Mouse (Mus musculus) ES-Bruce4 (cell line): ENCODE measurements around the gene Wdsub1. TPM values are rescaled to one million over a fixed set of nuclear protein-coding genes. Genes with fewer than 3 reads are reported as not detected.
A peak's percentile ranks its signal among the peaks of the same experiment; 100 is the strongest.

ENCODE experiments used
- H3K27ac ChIP-seq: 2 replicates; pipeline ENCODE4 v1.5.1; 2012; ENCODE audit warnings: low read length, inconsistent platforms; ENCODE audit not compliant: insufficient read depth
- H3K27me3 ChIP-seq: 2 replicates; pipeline ENCODE4 v1.6.1; 2012; ENCODE audit warnings: mild to moderate bottlenecking, low read length, inconsistent platforms; ENCODE audit not compliant: control insufficient read depth, poor library complexity, insufficient read depth, severe bottlenecking
- H3K36me3 ChIP-seq: 2 replicates; pipeline ENCODE4 v1.6.1; 2012; ENCODE audit warnings: inconsistent platforms, mild to moderate bottlenecking, low read length, moderate library complexity; ENCODE audit not compliant: control insufficient read depth, poor library complexity, insufficient read depth, severe bottlenecking
- H3K4me1 ChIP-seq: one replicate; pipeline ENCODE4 v1.8.1; 2011; ENCODE audit warnings: low read length; ENCODE audit not compliant: control insufficient read depth, insufficient read depth
- H3K4me3 ChIP-seq: 2 replicates; pipeline ENCODE4 v1.5.1; 2011; ENCODE audit warnings: low read depth, mild to moderate bottlenecking, low read length
- H3K9ac ChIP-seq: 2 replicates; pipeline ENCODE4 v1.6.1; 2012; ENCODE audit warnings: low read depth, mild to moderate bottlenecking, inconsistent platforms; ENCODE audit not compliant: poor library complexity, severe bottlenecking
- H3K9me3 ChIP-seq: replicated peaks from 2 replicates; pipeline ENCODE4 v1.6.1; 2012; ENCODE audit warnings: mild to moderate bottlenecking, low read length, inconsistent platforms; ENCODE audit not compliant: control insufficient read depth, poor library complexity, insufficient read depth, severe bottlenecking
- CTCF ChIP-seq: IDR thresholded peaks from one replicate; pipeline ENCODE4 v1.8.1; 2011; ENCODE audit warnings: low read depth, low read length
- EP300 ChIP-seq: IDR thresholded peaks from 2 replicates; pipeline ENCODE4 v1.6.1; 2011; ENCODE audit warnings: low read depth, low read length; ENCODE audit not compliant: insufficient read depth
- POLR2A ChIP-seq: IDR thresholded peaks from one replicate; pipeline ENCODE4 v1.8.1; 2011; ENCODE audit warnings: low read length; ENCODE audit not compliant: insufficient read depth
- polyA plus RNA-seq: library from polyadenylated mRNA; stranded (reverse); fragments of >200 nt; gene quantifications from 2 replicates; pipeline ENCODE4 v1.2.4, GENCODE M21; 2011; ENCODE audit warnings: low read depth; ENCODE audit not compliant: missing spikeins, insufficient read depth, insufficient read length

The Wdsub1 gene
- polyA plus RNA-seq, 1 experiment, result 23.5 TPM

GRCm38 (mm10) chr2:59896837-59897236 is 14.4 kb upstream of the Wdsub1 start:
- Histone ChIP-seq H3K27me3 (no peaks in the 10 kb centered on the region), H3K9ac (no peak overlapping the region), H3K4me1 (no peaks in the 10 kb centered on the region), H3K27ac (no peak overlapping the region), H3K4me3 (no peak overlapping the region), H3K36me3 (no peaks in the 10 kb centered on the region; the same call in 1 of the 2 replicates), H3K9me3 (no peaks in the 10 kb centered on the region)
- TF ChIP-seq CTCF (no peak), EP300 (no peak), POLR2A (no peak)

GRCm38 (mm10) chr2:59896400-59896799 is 14.0 kb upstream of the Wdsub1 start:
- no peak overlapping the region for H3K9ac ChIP-seq
- H3K36me3 ChIP-seq, result no peaks in the 10 kb centered on the region; the same call in 1 of the 2 replicates
- H3K9me3 ChIP-seq, result no peaks in the 10 kb centered on the region
- H3K4me3 ChIP-seq, result no peak overlapping the region
- H3K27ac ChIP-seq, result no peak overlapping the region
- TF ChIP-seq EP300, result no peak
- no peak for TF ChIP-seq CTCF
- no peak for TF ChIP-seq POLR2A
- H3K27me3 ChIP-seq, result no peaks in the 10 kb centered on the region
- H3K4me1 ChIP-seq, result no peaks in the 10 kb centered on the region

- no peaks in the 10 kb centered on the region for H3K27me3 ChIP-seq
- no peak overlapping the region for H3K27ac ChIP-seq
- H3K4me3 ChIP-seq, result no peak overlapping the region
- no peaks in the 10 kb centered on the region for H3K36me3 ChIP-seq
- no peaks in the 10 kb centered on the region for H3K4me1 ChIP-seq
- H3K9me3 ChIP-seq, result no peaks in the 10 kb centered on the region
- H3K9ac ChIP-seq, result no peak overlapping the region
- no peak for TF ChIP-seq EP300
- no peak for TF ChIP-seq POLR2A
- TF ChIP-seq CTCF, result no peak
These were observed 7.3 kb upstream of the Wdsub1 start for GRCm38 (mm10) chr2:59889699-59890098.

GRCm38 (mm10) chr2:59882742-59883281 is 421 bp upstream of the Wdsub1 start:
- Histone ChIP-seq H3K27me3 (no peaks in the 10 kb centered on the region), H3K4me1 (no peaks in the 10 kb centered on the region), H3K27ac (no peak overlapping the region), H3K4me3 (peak overlapping the region; percentile 46; the same call in 1 of the 2 replicates), H3K9ac (peak overlapping the region; percentile 47; the same call in 1 of the 2 replicates), H3K36me3 (no peaks in the 10 kb centered on the region), H3K9me3 (no peaks in the 10 kb centered on the region)
- TF ChIP-seq EP300 (no peak), POLR2A (no peak), CTCF (no peak)

- Histone ChIP-seq H3K9ac (peak overlapping the region; percentile 74; the same call in 1 of the 2 replicates), H3K27ac (no peak overlapping the region), H3K4me1 (no peaks in the 10 kb centered on the region), H3K27me3 (no peaks in the 10 kb centered on the region), H3K9me3 (no peaks in the 10 kb centered on the region), H3K36me3 (no peaks in the 10 kb centered on the region), H3K4me3 (peak overlapping the region; percentile 82)
- TF ChIP-seq EP300, result no peak
- TF ChIP-seq CTCF, result no peak
- no peak for TF ChIP-seq POLR2A
These were observed 987 bp downstream of the Wdsub1 start for GRCm38 (mm10) chr2:59881404-59881803.

GRCm38 (mm10) chr2:59878221-59878620 is 4.2 kb downstream of the Wdsub1 start:
- Histone ChIP-seq H3K4me1 (no peaks in the 10 kb centered on the region), H3K27me3 (no peaks in the 10 kb centered on the region), H3K9me3 (no peaks in the 10 kb centered on the region), H3K27ac (no peak overlapping the region), H3K36me3 (no peaks in the 10 kb centered on the region), H3K9ac (0 out of 2 replicates have a peak overlapping the region, but pooled peaks have one; percentile 4), H3K4me3 (peak overlapping the region; percentile 67)
- TF ChIP-seq CTCF (no peak), EP300 (0 out of 2 replicates have a peak, but pooled peaks have one; percentile 39)
